Mouse (Mus musculus): ENCODE measurements around the gene Rps3a1. TPM values are rescaled to one million over a fixed set of nuclear protein-coding genes. Genes with fewer than 3 reads are reported as not detected.

Gene Rps3a1
- polyA plus RNA-seq, 1 experiment from 2014 or later: 685 TPM

DNA sequence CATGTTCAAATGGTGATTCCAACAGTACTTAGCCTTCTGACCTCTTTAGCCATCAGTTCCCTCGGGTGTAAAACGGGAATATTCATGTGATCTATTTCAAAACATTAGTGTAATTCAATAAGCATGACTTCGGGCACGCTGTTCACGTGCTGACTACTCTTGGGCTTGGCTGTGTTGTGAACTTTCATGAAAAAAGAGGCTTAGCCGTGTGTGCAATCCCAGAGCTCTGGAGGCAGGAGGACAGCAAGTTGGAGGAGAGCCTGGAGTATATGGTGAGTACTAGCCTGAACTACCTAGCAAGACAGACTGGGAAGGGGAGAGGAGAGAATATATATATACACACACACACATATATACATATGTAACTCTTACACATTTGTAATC, 424 bp upstream of the Rps3a1 start:
- H3K4me3 ChIP-seq (replicated peaks; ENCODE audit: low read length): no peak overlapping the region

DNA sequence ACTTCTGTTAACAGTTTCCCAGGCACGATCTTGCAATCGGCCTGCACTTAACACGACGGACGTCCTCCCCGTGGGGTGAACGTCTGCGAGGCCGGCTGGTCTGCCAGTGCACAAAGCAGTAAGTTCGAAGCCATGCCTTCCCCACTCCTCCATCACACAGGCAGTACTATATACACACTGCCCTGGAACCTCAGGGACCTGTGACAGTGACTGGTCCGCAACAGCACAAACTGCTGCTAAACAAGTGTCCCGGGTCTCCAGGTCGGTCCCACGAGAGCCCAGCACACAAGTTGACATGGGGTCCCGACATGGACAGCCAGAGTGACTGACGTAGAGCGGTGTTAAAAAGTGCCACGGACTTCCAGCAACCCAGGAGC, 628 bp downstream of the Rps3a1 start:
- H3K9ac ChIP-seq: peak overlapping the region; percentile 100
- peaks cover 9% of the 10 kb centered on the region for H3K4me1 ChIP-seq (replicated peaks; ENCODE audit: control insufficient read depth, insufficient read depth, low read length)
- ATAC-seq (ENCODE audit: low FRiP score) (no peak; the same call in 1 of the 2 replicates), DNase-seq (ENCODE audit: low spot score) (peak; percentile 45)
- peaks cover 46% of the 10 kb centered on the region for H3K36me3 ChIP-seq (replicated peaks; ENCODE audit: control insufficient read depth, insufficient read depth)
- H3K27me3 ChIP-seq (ENCODE audit: control insufficient read depth, insufficient read depth, low read length): no peaks in the 10 kb centered on the region
- under 1% methylated on average over 18 of the region's 18 CpGs for WGBS
- no peaks in the 10 kb centered on the region for H3K9me3 ChIP-seq (ENCODE audit: control insufficient read depth, low read length)
- H3K4me3 ChIP-seq (replicated peaks; ENCODE audit: low read length): peak overlapping the region; percentile 99
- H3K4me2 ChIP-seq (replicated peaks): peak overlapping the region; percentile 84
- H3K27ac ChIP-seq: peak overlapping the region; percentile 89

More for the DNA sequence above, 424 bp upstream of the Rps3a1 start:
- 43% methylated on average over 6 of the region's 6 CpGs for WGBS
- ATAC-seq (ENCODE audit: low FRiP score) (peak; percentile 39; the same call in 1 of the 2 replicates), DNase-seq (ENCODE audit: low spot score) (no peak)
- Histone ChIP-seq H3K9me3 (ENCODE audit: control insufficient read depth, low read length) (no peaks in the 10 kb centered on the region), H3K36me3 (replicated peaks; ENCODE audit: control insufficient read depth, insufficient read depth) (peaks cover 35% of the 10 kb centered on the region), H3K27me3 (ENCODE audit: control insufficient read depth, insufficient read depth, low read length) (no peaks in the 10 kb centered on the region), H3K9ac (peak overlapping the region; percentile 49), H3K4me2 (replicated peaks) (peak overlapping the region; percentile 43), H3K27ac (peak overlapping the region; percentile 36; the same call in 1 of the 2 replicates), H3K4me1 (replicated peaks; ENCODE audit: control insufficient read depth, insufficient read depth, low read length) (peaks cover 9% of the 10 kb centered on the region)

DNA sequence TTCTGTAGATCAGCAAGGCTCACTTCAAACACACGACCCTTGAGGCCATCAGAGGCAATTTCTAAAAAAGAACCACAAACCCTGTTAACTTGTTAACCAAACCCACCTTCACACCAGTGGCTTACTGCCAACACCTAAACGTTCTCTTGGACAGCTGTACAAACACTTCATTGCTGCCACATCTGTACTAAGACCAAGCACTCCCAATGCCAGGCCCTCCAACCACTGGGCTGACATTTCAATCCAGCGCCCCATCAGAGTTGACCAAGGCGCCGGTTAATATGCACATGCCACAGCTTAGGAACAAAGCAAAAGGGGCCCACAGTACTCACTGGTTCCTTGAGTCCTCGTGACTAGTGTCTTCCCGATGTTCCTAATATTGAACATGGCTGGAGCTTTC, 1.1 kb downstream of the Rps3a1 start:
- DNase-seq (ENCODE audit: low spot score): no peak
- peak overlapping the region; percentile 99 for H3K4me3 ChIP-seq (replicated peaks; ENCODE audit: low read length)
- no peaks in the 10 kb centered on the region for H3K9me3 ChIP-seq (ENCODE audit: control insufficient read depth, low read length)
- peaks cover 51% of the 10 kb centered on the region for H3K36me3 ChIP-seq (replicated peaks; ENCODE audit: control insufficient read depth, insufficient read depth)
- no peaks in the 10 kb centered on the region for H3K27me3 ChIP-seq (ENCODE audit: control insufficient read depth, insufficient read depth, low read length)
- 19% methylated on average over 7 of the region's 7 CpGs for WGBS
- H3K9ac ChIP-seq: peak overlapping the region; percentile 100
- peak overlapping the region; percentile 84 for H3K4me2 ChIP-seq (replicated peaks)
- H3K27ac ChIP-seq: no peak overlapping the region
- no peak for ATAC-seq (ENCODE audit: low FRiP score)
- peaks cover 9% of the 10 kb centered on the region for H3K4me1 ChIP-seq (replicated peaks; ENCODE audit: control insufficient read depth, insufficient read depth, low read length)

DNA sequence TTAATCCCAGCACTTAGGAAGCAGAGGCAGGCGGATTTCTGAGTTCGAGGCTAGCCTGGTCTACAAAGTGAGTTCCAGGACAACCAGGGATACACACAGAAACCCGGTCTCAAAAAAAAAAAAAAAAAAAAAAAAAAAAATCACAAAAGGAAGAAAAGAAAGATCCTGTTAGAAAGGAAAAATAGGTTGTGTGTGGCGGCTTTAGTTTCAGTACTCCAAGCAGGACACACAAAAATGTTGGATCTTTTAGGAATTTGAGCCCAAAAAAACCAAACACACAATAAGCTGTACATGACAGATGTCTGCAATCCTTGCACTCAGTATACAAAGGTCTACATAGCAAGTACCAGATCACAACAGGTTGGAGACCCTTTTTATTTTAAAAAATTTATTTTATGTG, 2.8 kb downstream of the Rps3a1 start:
- Histone ChIP-seq H3K27me3 (ENCODE audit: control insufficient read depth, insufficient read depth, low read length) (no peaks in the 10 kb centered on the region), H3K9me3 (ENCODE audit: control insufficient read depth, low read length) (no peaks in the 10 kb centered on the region), H3K36me3 (replicated peaks; ENCODE audit: control insufficient read depth, insufficient read depth) (peaks cover 62% of the 10 kb centered on the region), H3K27ac (no peak overlapping the region), H3K9ac (no peak overlapping the region), H3K4me2 (replicated peaks) (no peak overlapping the region), H3K4me3 (replicated peaks; ENCODE audit: low read length) (no peak overlapping the region), H3K4me1 (replicated peaks; ENCODE audit: control insufficient read depth, insufficient read depth, low read length) (peaks cover 9% of the 10 kb centered on the region)
- ATAC-seq (ENCODE audit: low FRiP score) (no peak), DNase-seq (ENCODE audit: low spot score) (no peak)
- WGBS: 90% methylated on average over 4 of the region's 4 CpGs

DNA sequence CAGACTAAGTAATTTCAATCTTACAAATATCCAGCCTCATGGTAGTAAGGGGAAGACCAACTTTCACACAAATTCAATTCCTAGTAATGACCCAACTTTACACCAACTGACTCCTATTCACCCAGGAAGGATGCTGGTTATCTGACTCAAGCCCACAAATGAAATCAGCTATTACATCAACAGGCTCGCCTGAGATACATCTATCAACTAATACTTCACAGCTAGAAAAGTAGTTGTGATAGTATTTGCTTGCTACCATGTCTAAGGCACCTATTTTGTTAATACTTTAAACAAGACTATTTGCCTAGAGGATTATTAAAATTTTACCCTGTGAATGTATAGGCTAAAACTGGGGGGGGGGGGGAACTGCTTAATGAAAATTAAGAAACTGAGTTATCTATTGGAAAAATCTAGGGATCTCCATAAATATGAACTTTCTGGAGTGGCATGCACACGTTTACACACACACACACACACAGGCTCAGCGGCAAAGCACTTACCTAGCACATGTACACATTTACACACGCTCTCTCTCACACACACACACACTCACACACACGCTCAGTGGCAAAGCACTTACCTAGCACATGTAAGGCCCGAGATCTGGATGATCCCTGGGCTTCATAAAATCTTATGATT, 5.4 kb downstream of the Rps3a1 start:
- H3K27me3 ChIP-seq (ENCODE audit: control insufficient read depth, insufficient read depth, low read length): no peaks in the 10 kb centered on the region
- H3K9me3 ChIP-seq (ENCODE audit: control insufficient read depth, low read length): no peaks in the 10 kb centered on the region
- H3K36me3 ChIP-seq (replicated peaks; ENCODE audit: control insufficient read depth, insufficient read depth): peaks cover 65% of the 10 kb centered on the region
- H3K9ac ChIP-seq: no peak overlapping the region
- no peak overlapping the region for H3K4me3 ChIP-seq (replicated peaks; ENCODE audit: low read length)
- no peak overlapping the region for H3K4me2 ChIP-seq (replicated peaks)
- DNase-seq (ENCODE audit: low spot score) (no peak), ATAC-seq (ENCODE audit: low FRiP score) (no peak)
- H3K4me1 ChIP-seq (replicated peaks; ENCODE audit: control insufficient read depth, insufficient read depth, low read length): peaks cover 9% of the 10 kb centered on the region
- H3K27ac ChIP-seq: no peak overlapping the region
- WGBS: 94% methylated on average over 6 of the region's 6 CpGs

DNA sequence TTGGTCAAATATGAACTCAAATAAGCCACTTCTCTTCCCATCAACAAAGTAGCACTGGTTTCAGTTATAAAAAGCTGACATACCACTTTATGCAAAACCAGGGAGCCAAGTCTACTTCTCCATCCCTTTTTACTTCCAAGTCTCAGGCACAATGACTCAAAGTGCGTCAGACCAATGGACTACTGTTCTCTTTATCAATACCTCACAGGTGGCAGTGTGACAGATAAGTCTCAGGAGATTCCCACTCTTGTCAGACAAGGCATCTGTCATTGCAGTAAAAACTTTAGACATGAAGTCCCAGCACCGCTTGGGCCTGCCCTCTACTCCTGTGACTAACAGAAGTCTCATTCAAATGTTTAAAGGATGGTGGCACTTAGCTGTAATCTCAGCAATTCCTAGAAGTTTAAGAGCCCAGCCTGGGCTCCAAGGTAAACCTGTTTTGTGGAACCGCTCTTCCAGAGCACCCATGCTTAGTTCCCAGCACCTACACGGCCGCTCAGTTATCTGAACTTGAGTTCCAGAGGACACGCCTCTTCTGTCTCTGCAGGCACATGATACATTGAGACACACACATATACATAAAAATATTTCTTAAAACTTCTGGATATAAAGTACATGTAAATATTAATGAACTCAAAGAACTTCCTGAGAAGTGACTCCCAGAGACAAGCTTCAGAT, 6.5 kb downstream of the Rps3a1 start:
- no peak overlapping the region for H3K27ac ChIP-seq
- DNase-seq (ENCODE audit: low spot score) (no peak), ATAC-seq (ENCODE audit: low FRiP score) (no peak)
- no peaks in the 10 kb centered on the region for H3K9me3 ChIP-seq (ENCODE audit: control insufficient read depth, low read length)
- H3K4me3 ChIP-seq (replicated peaks; ENCODE audit: low read length): no peak overlapping the region
- no peaks in the 10 kb centered on the region for H3K27me3 ChIP-seq (ENCODE audit: control insufficient read depth, insufficient read depth, low read length)
- peaks cover 61% of the 10 kb centered on the region for H3K36me3 ChIP-seq (replicated peaks; ENCODE audit: control insufficient read depth, insufficient read depth)
- no peak overlapping the region for H3K9ac ChIP-seq
- H3K4me2 ChIP-seq (replicated peaks): no peak overlapping the region
- WGBS: 90% methylated on average over 6 of the region's 6 CpGs
- H3K4me1 ChIP-seq (replicated peaks; ENCODE audit: control insufficient read depth, insufficient read depth, low read length): peaks cover 4% of the 10 kb centered on the region

DNA sequence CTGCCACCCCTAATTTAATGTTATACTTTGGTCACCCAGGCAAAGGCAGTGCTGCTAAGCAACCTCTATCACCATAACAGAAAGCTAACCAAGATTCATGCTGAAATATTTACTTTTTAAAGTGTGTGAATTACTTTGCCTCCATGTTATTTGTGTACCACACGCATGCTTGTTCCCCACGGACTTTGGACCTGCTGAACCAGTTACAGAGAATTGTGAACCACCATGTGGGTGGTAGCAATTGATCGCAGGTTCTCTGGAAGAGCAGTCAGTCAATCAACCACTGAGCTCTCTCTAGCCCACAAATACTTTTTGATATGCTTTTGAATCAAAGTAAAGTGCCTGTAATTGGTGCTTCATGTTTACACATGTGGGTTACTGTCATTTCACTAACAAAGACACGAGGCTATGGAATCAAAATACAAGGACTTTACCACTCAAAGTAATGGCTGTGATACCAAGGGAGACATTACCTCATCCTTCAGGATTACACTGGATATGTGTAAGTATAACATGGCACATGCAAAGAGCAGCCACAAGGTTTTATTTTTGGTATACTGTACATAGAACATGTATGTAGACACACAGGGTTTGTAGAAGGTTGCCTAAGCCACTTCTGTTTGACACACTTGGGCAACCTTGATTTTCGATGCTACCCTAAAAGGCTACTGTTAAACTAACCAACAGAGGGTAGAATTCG, 7.4 kb downstream of the Rps3a1 start:
- Histone ChIP-seq H3K27ac (no peak overlapping the region), H3K4me3 (replicated peaks; ENCODE audit: low read length) (no peak overlapping the region), H3K9me3 (ENCODE audit: control insufficient read depth, low read length) (no peaks in the 10 kb centered on the region), H3K4me1 (replicated peaks; ENCODE audit: control insufficient read depth, insufficient read depth, low read length) (no peaks in the 10 kb centered on the region), H3K27me3 (ENCODE audit: control insufficient read depth, insufficient read depth, low read length) (no peaks in the 10 kb centered on the region), H3K36me3 (replicated peaks; ENCODE audit: control insufficient read depth, insufficient read depth) (peaks cover 52% of the 10 kb centered on the region), H3K9ac (no peak overlapping the region), H3K4me2 (replicated peaks) (no peak overlapping the region)
- ATAC-seq (ENCODE audit: low FRiP score) (no peak), DNase-seq (ENCODE audit: low spot score) (no peak)
- WGBS: 98% methylated on average over 6 of the region's 6 CpGs

DNA sequence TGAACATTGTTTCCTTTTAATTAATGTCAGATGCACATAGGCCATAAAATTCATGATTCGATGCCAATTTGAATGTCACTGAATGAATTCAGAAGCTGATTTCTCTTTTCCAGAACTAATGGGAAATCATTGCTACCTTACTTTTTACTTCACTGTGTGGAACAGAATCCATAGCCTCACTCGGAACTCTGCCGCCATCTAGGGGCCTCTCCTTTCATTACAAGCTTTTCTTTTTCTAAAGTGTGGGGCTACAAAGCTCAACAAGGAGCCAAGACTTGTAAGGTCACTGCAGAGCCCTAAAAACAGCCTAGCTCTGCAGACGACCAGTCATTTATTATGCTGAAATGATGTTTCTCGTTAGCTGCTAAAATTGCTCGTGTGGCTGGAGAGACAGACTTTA, 12.7 kb downstream of the Rps3a1 start:
- Histone ChIP-seq H3K9me3 (ENCODE audit: control insufficient read depth, low read length) (no peaks in the 10 kb centered on the region), H3K27ac (no peak overlapping the region), H3K9ac (no peak overlapping the region), H3K4me1 (replicated peaks; ENCODE audit: control insufficient read depth, insufficient read depth, low read length) (no peaks in the 10 kb centered on the region), H3K36me3 (replicated peaks; ENCODE audit: control insufficient read depth, insufficient read depth) (peaks cover 3% of the 10 kb centered on the region; the same call in 1 of the 2 replicates), H3K4me2 (replicated peaks) (no peak overlapping the region), H3K4me3 (replicated peaks; ENCODE audit: low read length) (no peak overlapping the region), H3K27me3 (ENCODE audit: control insufficient read depth, insufficient read depth, low read length) (no peaks in the 10 kb centered on the region)
- 17% methylated on average over 6 of the region's 6 CpGs for WGBS
- DNase-seq (ENCODE audit: low spot score) (peak; percentile 91), ATAC-seq (ENCODE audit: low FRiP score) (no peak)

DNA sequence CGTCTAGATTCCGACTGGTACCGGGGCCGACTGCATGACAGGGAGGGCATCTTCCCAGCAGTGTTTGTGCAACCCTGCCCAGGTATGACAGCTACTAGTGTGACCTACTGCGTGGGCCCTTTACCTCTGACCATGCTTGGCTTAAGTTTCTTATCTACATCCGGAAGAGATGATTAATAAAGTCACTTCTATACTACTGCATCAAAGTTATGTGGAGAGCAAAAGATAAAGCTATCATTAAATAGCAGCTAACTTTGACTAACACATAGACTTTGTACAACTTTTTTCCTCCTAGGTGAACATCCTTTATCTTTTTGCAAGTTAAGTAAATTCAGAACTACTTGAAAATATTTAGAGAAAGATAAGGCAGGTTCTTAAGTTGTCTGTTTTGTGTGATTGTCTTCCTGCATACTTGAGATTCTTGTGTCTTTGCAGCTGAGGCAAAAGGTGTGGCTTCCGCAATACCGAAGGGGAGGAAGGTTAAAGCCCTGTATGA, 19.2 kb downstream of the Rps3a1 start:
- H3K27ac ChIP-seq: no peak overlapping the region
- ATAC-seq (ENCODE audit: low FRiP score): no peak
- WGBS: 95% methylated on average over 8 of the region's 8 CpGs
- no peak for DNase-seq (ENCODE audit: low spot score)
- no peak overlapping the region for H3K9ac ChIP-seq
- H3K4me1 ChIP-seq (replicated peaks; ENCODE audit: control insufficient read depth, insufficient read depth, low read length): no peaks in the 10 kb centered on the region
- no peaks in the 10 kb centered on the region for H3K9me3 ChIP-seq (ENCODE audit: control insufficient read depth, low read length)
- no peak overlapping the region for H3K4me2 ChIP-seq (replicated peaks)
- H3K27me3 ChIP-seq (ENCODE audit: control insufficient read depth, insufficient read depth, low read length): no peaks in the 10 kb centered on the region
- H3K36me3 ChIP-seq (replicated peaks; ENCODE audit: control insufficient read depth, insufficient read depth): peaks cover 8% of the 10 kb centered on the region; the same call in 1 of the 2 replicates
- H3K4me3 ChIP-seq (replicated peaks; ENCODE audit: low read length): no peak overlapping the region

All from hindbrain, embryonic 14.5 days (tissue).